Mouse (Mus musculus): ENCODE measurements at regions not wholly inside any gene's neighbourhood (a gene's known extent, or its start where the extent isn't known, plus 50 kb on each side); places are given as distances from the start of the nearest gene placed in this dataset.

DNA sequence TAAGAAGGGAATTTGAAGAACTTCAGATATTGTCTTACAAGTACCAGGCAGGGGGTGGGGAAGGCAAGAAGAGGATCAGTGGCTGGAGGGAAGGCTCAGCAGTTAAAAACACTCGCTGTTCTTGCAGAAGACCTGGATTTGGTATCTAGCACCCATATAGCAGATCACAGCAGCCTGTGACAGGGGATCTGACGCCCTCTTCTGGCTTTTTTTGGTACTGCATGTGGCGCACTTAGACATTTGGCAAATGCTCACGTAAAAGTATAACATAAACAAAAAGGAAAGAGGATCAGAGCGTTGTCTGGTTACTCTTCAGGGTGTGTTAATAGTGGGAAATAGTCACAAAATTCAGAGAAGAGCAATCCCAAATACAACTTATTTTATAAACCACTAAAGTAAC, 213.1 kb upstream of the 4930535I16Rik start:
- peak; percentile 62; the same call in 1 of the 2 replicates for TF ChIP-seq CTCF (IDR thresholded peaks at IDR 0.05; ENCODE audit: control insufficient read depth, insufficient read depth, insufficient replicate concordance, low read depth, low read length)
- TF ChIP-seq POLR2A (IDR thresholded peaks at IDR 0.05; ENCODE audit: control insufficient read depth, low read depth, low read length) = no peak
- H3K4me1 ChIP-seq (ENCODE audit: control insufficient read depth, insufficient read depth, low read length) = no peaks in the 10 kb centered on the region
- H3K36me3 ChIP-seq (ENCODE audit: control insufficient read depth, insufficient read depth, low read length) = no peaks in the 10 kb centered on the region
- no peaks in the 10 kb centered on the region for H3K27me3 ChIP-seq (ENCODE audit: control insufficient read depth, insufficient read depth, low read length)
- H3K4me3 ChIP-seq (ENCODE audit: control insufficient read depth, low read depth, low read length) = no peak overlapping the region
- H3K27ac ChIP-seq (ENCODE audit: control insufficient read depth, insufficient read depth, low read depth, low read length) = no peak overlapping the region

DNA sequence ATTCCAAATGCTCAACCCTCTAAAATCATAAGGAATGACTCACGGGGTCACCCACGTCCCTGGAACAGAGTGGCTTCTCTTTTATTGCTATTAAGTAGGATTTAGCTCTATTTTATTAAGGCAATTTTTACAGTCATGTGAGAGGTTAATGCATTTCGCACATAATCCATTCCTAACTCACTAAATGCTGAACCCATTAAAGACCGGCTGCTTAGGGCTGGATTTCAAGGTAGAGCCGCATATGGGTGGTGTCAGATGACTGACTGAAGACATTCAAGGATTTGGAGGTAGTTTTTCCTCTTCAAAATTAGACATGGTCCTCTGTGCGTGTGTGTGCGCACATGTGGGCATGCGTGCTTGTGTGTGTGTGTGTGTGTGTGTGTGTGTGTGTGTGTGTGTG, 208.4 kb upstream of the 4930535I16Rik start:
- TF ChIP-seq CTCF (IDR thresholded peaks at IDR 0.05; ENCODE audit: control insufficient read depth, insufficient read depth, insufficient replicate concordance, low read depth, low read length) (no peak), POLR2A (IDR thresholded peaks at IDR 0.05; ENCODE audit: control insufficient read depth, low read depth, low read length) (no peak)
- no peaks in the 10 kb centered on the region for H3K27me3 ChIP-seq (ENCODE audit: control insufficient read depth, insufficient read depth, low read length)
- H3K36me3 ChIP-seq (ENCODE audit: control insufficient read depth, insufficient read depth, low read length) = no peaks in the 10 kb centered on the region
- H3K27ac ChIP-seq (ENCODE audit: control insufficient read depth, insufficient read depth, low read depth, low read length) = no peak overlapping the region
- H3K4me3 ChIP-seq (ENCODE audit: control insufficient read depth, low read depth, low read length) = no peak overlapping the region
- H3K4me1 ChIP-seq (ENCODE audit: control insufficient read depth, insufficient read depth, low read length) = no peaks in the 10 kb centered on the region

DNA sequence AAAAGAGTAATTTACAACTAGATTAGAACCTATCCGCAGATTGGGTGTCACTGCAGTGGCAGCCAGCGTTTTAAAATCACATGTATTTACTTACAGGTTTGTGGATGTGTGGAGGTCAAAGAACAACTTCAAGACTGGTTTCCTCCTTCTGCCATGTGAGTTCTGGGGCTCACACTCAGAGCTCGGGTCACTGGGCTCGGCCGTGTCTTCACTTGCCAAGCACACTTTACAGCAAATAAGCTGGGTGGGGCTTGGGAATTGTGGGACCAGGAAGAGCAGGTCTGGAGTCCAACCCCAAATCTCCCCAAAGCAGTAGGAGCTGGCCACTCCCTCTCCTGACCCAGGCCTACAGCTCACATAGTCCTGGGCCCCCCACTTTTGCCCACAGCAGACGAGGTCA, 202.5 kb upstream of the 4930535I16Rik start:
- no peak for TF ChIP-seq CTCF (IDR thresholded peaks at IDR 0.05; ENCODE audit: control insufficient read depth, insufficient read depth, insufficient replicate concordance, low read depth, low read length)
- TF ChIP-seq POLR2A (IDR thresholded peaks at IDR 0.05; ENCODE audit: control insufficient read depth, low read depth, low read length) = no peak
- Histone ChIP-seq H3K27ac (ENCODE audit: control insufficient read depth, insufficient read depth, low read depth, low read length) (no peak overlapping the region), H3K27me3 (ENCODE audit: control insufficient read depth, insufficient read depth, low read length) (no peaks in the 10 kb centered on the region), H3K36me3 (ENCODE audit: control insufficient read depth, insufficient read depth, low read length) (no peaks in the 10 kb centered on the region), H3K4me1 (ENCODE audit: control insufficient read depth, insufficient read depth, low read length) (no peaks in the 10 kb centered on the region), H3K4me3 (ENCODE audit: control insufficient read depth, low read depth, low read length) (no peak overlapping the region)

DNA sequence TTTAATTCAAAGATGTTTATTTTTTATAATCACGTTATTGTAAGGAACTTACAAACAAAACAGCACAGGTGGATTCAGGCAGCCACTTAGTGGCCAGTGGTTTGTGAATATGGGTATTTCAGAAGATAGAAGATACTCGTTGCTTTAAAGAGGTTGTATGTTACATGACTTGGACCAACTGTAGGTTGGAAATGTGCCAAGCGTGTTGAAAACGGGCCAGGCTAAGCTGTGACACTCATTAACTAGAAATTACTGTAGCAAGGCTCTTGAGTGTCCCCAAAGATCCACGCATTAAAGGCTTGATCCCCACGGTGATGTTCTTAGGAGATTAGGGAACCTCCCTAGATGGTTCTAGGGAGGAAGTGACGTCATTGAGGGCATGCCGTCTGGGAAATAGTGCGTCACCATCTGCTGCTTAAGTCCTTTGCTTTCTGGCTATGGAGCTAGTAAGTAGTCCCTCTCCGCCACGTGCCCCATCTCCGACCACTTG, 196.1 kb upstream of the 4930535I16Rik start:
- TF ChIP-seq POLR2A (IDR thresholded peaks at IDR 0.05; ENCODE audit: control insufficient read depth, low read depth, low read length) (no peak), CTCF (IDR thresholded peaks at IDR 0.05; ENCODE audit: control insufficient read depth, insufficient read depth, insufficient replicate concordance, low read depth, low read length) (no peak)
- Histone ChIP-seq H3K27ac (ENCODE audit: control insufficient read depth, insufficient read depth, low read depth, low read length) (no peak overlapping the region), H3K4me1 (ENCODE audit: control insufficient read depth, insufficient read depth, low read length) (no peaks in the 10 kb centered on the region), H3K36me3 (ENCODE audit: control insufficient read depth, insufficient read depth, low read length) (no peaks in the 10 kb centered on the region), H3K27me3 (ENCODE audit: control insufficient read depth, insufficient read depth, low read length) (no peaks in the 10 kb centered on the region), H3K4me3 (ENCODE audit: control insufficient read depth, low read depth, low read length) (no peak overlapping the region)

DNA sequence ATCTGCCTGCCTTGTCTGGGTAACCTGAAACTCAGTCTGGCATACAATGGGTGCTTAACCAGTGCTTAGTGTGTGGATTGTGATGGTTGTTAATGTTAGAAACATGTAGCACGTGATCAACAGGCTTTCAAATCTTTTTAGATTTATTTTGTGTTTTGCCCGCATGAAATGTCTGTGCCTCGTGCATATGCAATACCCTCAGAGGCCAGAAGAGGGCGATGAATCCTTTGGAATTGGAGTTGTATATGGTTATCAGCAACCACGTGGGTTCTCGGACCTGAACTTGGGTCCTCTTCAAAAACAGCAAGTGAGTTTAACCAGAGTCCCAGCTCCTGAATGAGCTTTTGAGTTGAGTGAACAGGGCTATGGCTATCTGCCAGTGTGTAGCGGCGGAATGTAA, 192.9 kb upstream of the 4930535I16Rik start:
- Histone ChIP-seq H3K4me3 (ENCODE audit: control insufficient read depth, low read depth, low read length) (no peak overlapping the region), H3K27me3 (ENCODE audit: control insufficient read depth, insufficient read depth, low read length) (no peaks in the 10 kb centered on the region), H3K27ac (ENCODE audit: control insufficient read depth, insufficient read depth, low read depth, low read length) (no peak overlapping the region), H3K36me3 (ENCODE audit: control insufficient read depth, insufficient read depth, low read length) (no peaks in the 10 kb centered on the region), H3K4me1 (ENCODE audit: control insufficient read depth, insufficient read depth, low read length) (no peaks in the 10 kb centered on the region)
- TF ChIP-seq POLR2A (IDR thresholded peaks at IDR 0.05; ENCODE audit: control insufficient read depth, low read depth, low read length) = no peak
- peak; percentile 21; the same call in 1 of the 2 replicates for TF ChIP-seq CTCF (IDR thresholded peaks at IDR 0.05; ENCODE audit: control insufficient read depth, insufficient read depth, insufficient replicate concordance, low read depth, low read length)

DNA sequence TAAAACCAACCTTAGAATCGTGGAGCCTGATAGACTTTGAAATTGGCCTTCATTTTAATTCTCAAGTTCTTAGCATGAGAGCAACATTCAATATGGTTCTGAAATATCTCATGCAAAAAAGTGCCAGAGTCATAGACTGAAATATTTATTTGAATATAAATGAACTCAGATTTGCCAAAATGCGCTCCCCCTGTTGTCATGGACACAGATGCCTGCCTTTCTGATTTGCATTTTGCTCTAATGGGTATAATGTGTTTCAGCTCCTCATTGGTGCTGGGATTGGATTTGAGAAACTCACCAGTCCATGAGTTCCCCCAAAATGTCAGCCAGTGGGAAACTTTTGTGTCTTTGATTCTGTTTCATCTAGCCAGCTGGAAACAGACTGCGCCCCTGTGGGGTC, 191.5 kb upstream of the 4930535I16Rik start:
- Histone ChIP-seq H3K4me3 (ENCODE audit: control insufficient read depth, low read depth, low read length) (no peak overlapping the region), H3K27ac (ENCODE audit: control insufficient read depth, insufficient read depth, low read depth, low read length) (no peak overlapping the region), H3K36me3 (ENCODE audit: control insufficient read depth, insufficient read depth, low read length) (no peaks in the 10 kb centered on the region), H3K4me1 (ENCODE audit: control insufficient read depth, insufficient read depth, low read length) (no peaks in the 10 kb centered on the region), H3K27me3 (ENCODE audit: control insufficient read depth, insufficient read depth, low read length) (no peaks in the 10 kb centered on the region)
- TF ChIP-seq CTCF (IDR thresholded peaks at IDR 0.05; ENCODE audit: control insufficient read depth, insufficient read depth, insufficient replicate concordance, low read depth, low read length) = no peak
- no peak for TF ChIP-seq POLR2A (IDR thresholded peaks at IDR 0.05; ENCODE audit: control insufficient read depth, low read depth, low read length)

DNA sequence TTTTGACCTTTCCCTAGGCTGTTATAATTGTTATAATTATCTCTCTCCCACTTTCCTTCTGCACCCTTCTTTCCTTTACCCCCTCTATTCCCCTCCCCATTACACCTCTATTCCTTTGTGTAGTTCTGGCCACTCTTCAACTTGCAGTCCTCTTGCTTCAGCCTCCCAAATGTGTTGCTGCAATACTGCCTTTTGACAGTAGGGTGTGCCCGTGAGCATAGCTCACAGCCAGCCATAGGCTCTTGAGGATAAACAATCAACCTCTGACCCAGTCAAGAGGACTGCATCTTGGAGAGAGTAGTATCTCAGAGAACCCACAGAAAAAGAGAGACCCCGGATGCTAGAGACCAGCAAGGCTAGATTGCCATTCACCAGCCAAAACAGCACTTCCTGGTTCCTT, 184.9 kb upstream of the 4930535I16Rik start:
- peak; percentile 24; the same call in 1 of the 2 replicates for TF ChIP-seq CTCF (IDR thresholded peaks at IDR 0.05; ENCODE audit: control insufficient read depth, insufficient read depth, insufficient replicate concordance, low read depth, low read length)
- no peak for TF ChIP-seq POLR2A (IDR thresholded peaks at IDR 0.05; ENCODE audit: control insufficient read depth, low read depth, low read length)
- Histone ChIP-seq H3K4me3 (ENCODE audit: control insufficient read depth, low read depth, low read length) (no peak overlapping the region), H3K36me3 (ENCODE audit: control insufficient read depth, insufficient read depth, low read length) (no peaks in the 10 kb centered on the region), H3K27me3 (ENCODE audit: control insufficient read depth, insufficient read depth, low read length) (no peaks in the 10 kb centered on the region), H3K4me1 (ENCODE audit: control insufficient read depth, insufficient read depth, low read length) (no peaks in the 10 kb centered on the region), H3K27ac (ENCODE audit: control insufficient read depth, insufficient read depth, low read depth, low read length) (no peak overlapping the region)

DNA sequence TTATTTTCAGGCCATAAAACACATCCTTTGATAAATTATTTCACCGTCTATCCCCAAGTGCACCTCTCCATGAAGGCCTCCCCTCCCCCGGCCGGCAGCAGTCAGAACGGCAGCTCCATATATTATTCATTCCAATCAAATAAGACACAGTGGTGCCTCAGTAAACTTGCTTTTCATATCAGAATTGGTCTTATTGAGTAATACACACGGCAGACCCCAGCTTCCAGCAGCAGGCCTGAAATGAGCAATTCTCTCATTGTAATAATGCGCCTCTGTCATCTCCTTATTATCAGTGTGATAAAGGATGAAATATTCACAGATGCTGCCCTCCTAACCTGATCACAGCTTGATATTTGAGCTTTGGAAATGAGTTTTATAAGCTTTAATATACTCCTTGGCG, 169.0 kb upstream of the 4930535I16Rik start:
- TF ChIP-seq POLR2A (IDR thresholded peaks at IDR 0.05; ENCODE audit: control insufficient read depth, low read depth, low read length) (no peak), CTCF (IDR thresholded peaks at IDR 0.05; ENCODE audit: control insufficient read depth, insufficient read depth, insufficient replicate concordance, low read depth, low read length) (no peak)
- no peaks in the 10 kb centered on the region for H3K36me3 ChIP-seq (ENCODE audit: control insufficient read depth, insufficient read depth, low read length)
- H3K4me3 ChIP-seq (ENCODE audit: control insufficient read depth, low read depth, low read length) = no peak overlapping the region
- no peaks in the 10 kb centered on the region for H3K27me3 ChIP-seq (ENCODE audit: control insufficient read depth, insufficient read depth, low read length)
- H3K4me1 ChIP-seq (ENCODE audit: control insufficient read depth, insufficient read depth, low read length) = no peaks in the 10 kb centered on the region
- no peak overlapping the region for H3K27ac ChIP-seq (ENCODE audit: control insufficient read depth, insufficient read depth, low read depth, low read length)

Measured in testis, adult 2 months (tissue).